Mouse (Mus musculus) hindbrain, embryonic 15.5 days (tissue): ENCODE data around the gene Mink1. TPM values are rescaled to one million over a fixed set of nuclear protein-coding genes. Genes with fewer than 3 reads are reported as not detected.

ENCODE experiments used
- ATAC-seq: fragments of 200-750 bp; cut with Nextera tagmentation; 2 replicates; pipeline ENCODE4 v1.8.0; 2017; ENCODE audit warnings: low read depth, moderate number of reproducible peaks, moderate TSS enrichment; ENCODE audit not compliant: low FRiP score
- H3K27ac ChIP-seq: fragments of 300-500 bp; sonication (generic); replicated peaks from 2 replicates; pipeline ENCODE4 v1.5.1; 2015; ENCODE audit warnings: mild to moderate bottlenecking, inconsistent platforms
- H3K27me3 ChIP-seq: fragments of 300-500 bp; sonication (generic); 2 replicates; pipeline ENCODE4 v1.6.1; 2015; ENCODE audit warnings: control low read depth, inconsistent platforms
- H3K36me3 ChIP-seq: fragments of 300-500 bp; sonication (generic); 2 replicates; pipeline ENCODE4 v1.6.1; 2015; ENCODE audit warnings: control low read depth, inconsistent platforms
- H3K4me1 ChIP-seq: fragments of 300-500 bp; sonication (generic); replicated peaks from 2 replicates; pipeline ENCODE4 v1.6.1; 2015; ENCODE audit warnings: control low read depth, inconsistent platforms
- H3K4me2 ChIP-seq: fragments of 300-500 bp; sonication (generic); 2 replicates; pipeline ENCODE4 v1.6.1; 2015; ENCODE audit warnings: moderate library complexity, mild to moderate bottlenecking, inconsistent platforms
- H3K4me3 ChIP-seq: fragments of 300-500 bp; sonication (generic); 2 replicates; pipeline ENCODE4 v1.5.1; 2015; ENCODE audit warnings: mild to moderate bottlenecking, inconsistent platforms
- H3K9ac ChIP-seq: fragments of 300-500 bp; sonication (generic); 2 replicates; pipeline ENCODE4 v1.6.1; 2015; ENCODE audit warnings: inconsistent platforms
- H3K9me3 ChIP-seq: fragments of 300-500 bp; sonication (generic); 2 replicates; pipeline ENCODE4 v1.6.1; 2016; ENCODE audit warnings: control low read depth, inconsistent platforms
- whole genome bisulfite sequencing: fragments of 180-500 bp; shearing (Covaris S2); methylation state at CpG from one replicate; pipeline ENCODE4 v1.1.7; 2015; 5-methylcytosine and 5-hydroxymethylcytosine counted together
- polyA plus RNA-seq: library from polyadenylated mRNA; unstranded; fragments of >200 nt; fragmentation: Nextera tagmentation; extraction: Ambion mirVana; gene quantifications from 2 replicates; pipeline ENCODE4 v1.2.1, GENCODE M21; 2015

Mink1 gene
- polyA plus RNA-seq, 1 experiment from 2014 or later, result 20.5 TPM

DNA sequence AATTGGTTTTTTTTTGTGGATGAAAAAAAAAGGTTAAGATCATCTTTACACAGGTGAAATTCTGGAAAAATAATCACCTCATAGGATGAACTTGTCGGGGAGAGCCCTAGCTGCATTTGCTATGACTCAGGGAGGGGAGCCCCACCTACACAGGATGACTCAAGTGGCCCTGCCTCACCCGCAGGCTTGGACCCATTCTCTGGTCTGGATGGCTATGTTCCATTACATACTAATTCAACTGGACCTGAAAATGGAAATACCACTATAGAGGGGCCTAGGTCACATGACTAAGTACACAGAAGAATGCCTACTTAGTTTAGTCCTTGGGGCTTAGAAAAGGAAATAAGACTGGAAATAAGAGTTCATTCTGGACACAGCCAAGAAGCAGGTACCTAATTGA is 88.7 kb downstream of the Mink1 start:
- H3K4me1 ChIP-seq, result peaks cover 61% of the 10 kb centered on the region
- no peak overlapping the region for H3K4me2 ChIP-seq
- WGBS, result 85% methylated on average over 2 of the region's 2 CpGs
- H3K27ac ChIP-seq, result no peak overlapping the region
- no peak overlapping the region for H3K9ac ChIP-seq
- no peaks in the 10 kb centered on the region for H3K27me3 ChIP-seq
- ATAC-seq, result no peak
- peaks cover 34% of the 10 kb centered on the region for H3K36me3 ChIP-seq
- no peak overlapping the region for H3K4me3 ChIP-seq
- no peaks in the 10 kb centered on the region for H3K9me3 ChIP-seq

DNA sequence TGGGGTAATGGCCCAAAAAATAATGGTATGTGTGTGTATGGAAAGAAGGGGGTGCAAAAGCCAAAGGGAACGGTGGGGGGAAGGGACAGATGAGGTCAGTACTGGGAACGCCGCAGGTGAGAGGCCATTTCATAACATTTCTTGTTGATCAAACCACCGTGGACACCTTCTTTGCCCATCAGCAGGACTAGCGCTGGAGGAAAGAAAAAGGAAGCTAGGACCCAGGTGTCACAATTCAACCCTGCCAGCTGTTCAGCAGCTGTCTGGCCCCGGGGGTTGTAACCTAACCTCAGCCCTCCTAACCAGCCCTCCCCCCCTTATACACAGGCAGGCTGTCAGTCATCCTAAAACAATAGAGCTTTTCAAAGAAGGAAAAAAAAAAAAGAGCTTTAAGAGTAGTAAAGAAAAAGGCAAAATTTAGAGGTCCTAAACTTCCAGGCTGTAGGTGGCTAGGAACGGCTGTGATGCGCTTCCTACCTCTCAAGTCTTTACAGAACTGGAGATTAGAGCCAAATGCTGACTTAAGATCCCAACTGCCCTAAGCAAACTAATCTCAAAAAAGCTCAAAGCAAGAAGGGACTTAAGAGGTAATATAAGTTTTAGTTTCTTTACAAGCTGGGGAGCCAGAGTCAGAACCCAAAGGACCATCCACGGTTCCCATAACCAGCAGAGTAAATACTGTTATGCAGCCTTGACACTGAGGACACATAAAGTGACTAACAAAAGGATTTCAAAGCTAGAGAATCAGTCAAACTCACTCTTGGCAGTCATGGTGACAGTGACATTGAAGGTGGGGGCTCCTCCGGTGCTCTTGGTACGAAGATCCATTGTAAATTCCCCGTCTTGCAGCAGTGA is 89.6 kb downstream of the Mink1 start:
- H3K4me1 ChIP-seq, result peaks cover 66% of the 10 kb centered on the region
- peak overlapping the region; percentile 98; the same call in 1 of the 2 replicates for H3K9ac ChIP-seq

DNA sequence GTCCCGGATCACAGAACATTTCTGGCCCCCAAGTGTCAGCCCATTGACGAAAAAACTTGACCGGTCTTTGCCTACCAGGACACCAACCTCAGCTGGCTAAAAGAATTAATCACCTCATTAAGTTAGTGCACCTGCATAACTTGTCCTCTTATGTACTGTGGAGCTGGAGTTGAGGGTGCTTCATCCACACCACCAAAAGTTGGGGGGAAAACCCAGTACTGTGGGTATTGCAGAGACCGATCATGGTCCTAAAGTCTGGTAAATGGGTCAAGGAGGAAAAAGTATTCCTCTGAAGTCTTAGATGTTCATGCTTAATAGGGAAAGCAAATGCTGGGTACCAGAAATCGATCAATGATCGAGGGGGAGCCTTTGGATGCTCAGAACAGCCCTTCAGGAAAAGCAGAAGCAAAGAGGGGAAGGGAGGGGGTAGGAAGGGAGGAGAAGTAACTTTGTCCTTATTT is 90.2 kb downstream of the Mink1 start:
- Histone ChIP-seq H3K27ac (peak overlapping the region; percentile 98), H3K4me2 (peak overlapping the region; percentile 77), H3K9me3 (no peaks in the 10 kb centered on the region), H3K27me3 (no peaks in the 10 kb centered on the region), H3K9ac (peak overlapping the region; percentile 98), H3K4me3 (peak overlapping the region; percentile 98), H3K4me1 (peaks cover 62% of the 10 kb centered on the region), H3K36me3 (peaks cover 34% of the 10 kb centered on the region)
- no peak for ATAC-seq
- WGBS, result 66% methylated on average over 6 of the region's 6 CpGs

More for the DNA sequence above, 89.6 kb downstream of the Mink1 start:
- peak overlapping the region; percentile 98 for H3K4me3 ChIP-seq
- no peaks in the 10 kb centered on the region for H3K9me3 ChIP-seq
- peaks cover 34% of the 10 kb centered on the region for H3K36me3 ChIP-seq
- H3K27ac ChIP-seq, result no peak overlapping the region
- no peaks in the 10 kb centered on the region for H3K27me3 ChIP-seq
- WGBS, result 73% methylated on average over 12 of the region's 12 CpGs
- peak overlapping the region; percentile 77 for H3K4me2 ChIP-seq
- no peak for ATAC-seq

DNA sequence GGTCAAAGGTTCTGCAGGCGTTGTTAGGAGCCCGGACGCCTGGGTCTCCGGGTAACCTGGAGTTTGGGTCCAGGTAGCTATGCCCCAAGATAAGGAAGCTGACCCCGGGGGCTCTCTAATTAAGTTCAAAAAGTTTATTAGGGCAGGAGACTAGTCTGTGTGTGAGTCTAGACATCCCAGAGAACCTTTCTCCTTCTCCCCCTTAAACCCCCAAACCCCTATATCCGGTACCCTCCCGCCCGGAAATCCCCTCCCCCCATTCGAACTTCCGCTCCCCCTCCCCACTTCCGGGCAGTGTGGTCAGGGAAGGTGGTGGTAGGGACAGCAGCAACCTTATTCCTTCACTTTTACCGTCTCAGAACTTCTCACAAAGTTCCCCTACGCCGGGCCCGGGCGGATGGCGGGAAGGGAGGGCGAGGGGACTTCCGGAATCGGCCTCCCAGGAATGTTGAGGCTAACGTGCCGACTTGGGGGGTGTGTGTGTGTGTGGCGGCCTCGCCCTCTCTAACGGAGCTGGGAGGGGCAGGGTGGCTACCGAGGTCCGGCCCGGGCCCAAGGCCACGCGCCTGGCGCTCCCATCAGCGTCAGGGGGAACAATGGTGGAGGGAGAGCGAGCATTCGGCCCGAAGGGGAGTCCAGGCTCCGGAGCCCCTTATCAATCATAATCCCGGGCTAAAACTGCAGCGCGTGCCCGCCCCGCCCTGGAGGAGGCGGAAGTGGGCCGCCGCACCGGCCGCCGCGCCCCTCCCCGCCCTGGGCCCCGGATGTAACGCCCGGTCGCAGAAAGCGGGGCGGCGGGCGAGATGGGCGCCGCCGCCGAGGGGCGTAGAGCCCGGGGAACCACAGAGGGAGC is 90.9 kb downstream of the Mink1 start:
- peak; percentile 59 for ATAC-seq
- WGBS, result under 1% methylated on average over 62 of the region's 63 CpGs
- Histone ChIP-seq H3K36me3 (peaks cover 34% of the 10 kb centered on the region), H3K4me1 (peaks cover 56% of the 10 kb centered on the region), H3K4me2 (peak overlapping the region; percentile 77), H3K4me3 (peak overlapping the region; percentile 98), H3K9ac (peak overlapping the region; percentile 98), H3K9me3 (no peaks in the 10 kb centered on the region), H3K27me3 (no peaks in the 10 kb centered on the region), H3K27ac (peak overlapping the region; percentile 98)

DNA sequence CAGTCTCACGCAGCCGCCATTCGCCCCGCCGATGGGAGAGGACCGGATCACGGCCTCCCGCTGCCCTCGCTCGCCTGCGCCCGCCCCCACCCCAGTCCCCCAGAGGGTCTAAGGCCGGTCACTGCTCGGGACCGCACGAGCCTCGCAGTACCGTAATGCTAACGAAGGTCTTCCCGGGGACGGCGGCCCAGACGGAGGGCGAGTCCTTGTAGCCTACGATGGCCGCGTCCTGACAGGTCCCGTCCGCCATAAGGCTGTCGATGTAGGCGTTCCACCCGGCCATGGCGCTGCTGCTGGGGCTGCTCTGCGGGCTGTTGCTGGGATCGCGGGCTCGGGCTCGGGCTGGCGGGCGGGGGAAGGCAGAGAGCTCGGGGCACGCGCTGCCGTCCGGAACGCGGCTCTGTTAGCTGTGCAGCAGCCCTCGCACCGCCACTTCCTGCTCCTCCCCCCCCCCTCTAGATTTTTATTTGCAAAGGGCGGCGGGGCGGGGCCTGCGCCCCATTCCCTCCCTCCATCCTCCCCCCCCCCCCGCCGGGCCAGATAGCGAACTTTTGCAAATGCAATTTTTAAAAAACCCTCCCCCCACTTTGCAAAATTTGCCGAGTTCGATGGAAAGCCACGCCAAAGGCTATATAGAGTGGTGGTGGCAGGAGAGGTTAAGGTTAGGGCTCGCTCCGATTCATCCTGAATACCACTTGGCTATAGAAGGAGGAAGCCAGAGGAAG is 91.7 kb downstream of the Mink1 start, which contains the start of gene Pfn1:
TSS of gene Pfn1 (minus strand) at position 447 of the 725 bp plus-strand sequence.
- H3K4me2 ChIP-seq, result peak within 1 kb of the TSS; percentile 77
- no peaks in the 10 kb centered on the region for H3K9me3 ChIP-seq
- peaks cover 48% of the 10 kb centered on the region for H3K4me1 ChIP-seq
- ATAC-seq, result peak; percentile 42
- H3K4me3 ChIP-seq, result peak within 1 kb of the TSS; percentile 98
- WGBS, result under 1% methylated on average over 53 of the region's 61 CpGs
- peak within 1 kb of the TSS; percentile 98 for H3K27ac ChIP-seq
- H3K36me3 ChIP-seq, result peaks cover 29% of the 10 kb centered on the region
- no peaks in the 10 kb centered on the region for H3K27me3 ChIP-seq
- peak within 1 kb of the TSS; percentile 98 for H3K9ac ChIP-seq

DNA sequence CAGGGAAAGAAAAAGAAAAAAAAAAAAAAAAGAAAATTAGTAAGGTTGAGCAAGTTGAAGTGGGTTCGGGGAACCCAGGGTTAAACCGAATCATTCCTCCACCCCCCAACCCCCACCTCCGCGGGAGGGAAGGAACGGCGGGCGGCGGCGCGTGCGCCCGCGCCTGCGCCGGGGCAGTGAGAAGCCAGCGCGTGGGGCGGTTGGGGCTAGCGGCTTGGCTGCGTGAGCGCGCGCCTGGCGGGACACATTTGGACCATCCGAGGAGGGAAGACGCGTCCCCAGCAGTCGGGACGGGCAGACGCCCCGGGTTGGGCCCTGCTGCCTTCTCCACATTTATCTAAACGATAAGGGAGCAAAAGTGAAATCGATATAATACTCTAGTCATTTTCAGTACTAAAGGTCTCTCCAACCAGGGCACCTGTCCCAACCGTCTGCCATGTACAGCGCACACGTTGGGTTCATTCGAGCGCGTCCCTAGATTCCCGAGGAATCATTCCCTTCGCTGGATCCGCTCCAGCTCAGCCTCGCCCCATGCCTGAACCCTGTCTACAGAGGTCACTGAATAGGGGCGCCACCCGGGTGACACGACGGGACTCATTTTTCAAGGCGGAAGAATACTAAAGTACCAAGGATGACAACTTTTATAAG is 92.4 kb downstream of the Mink1 start:
- H3K36me3 ChIP-seq, result peaks cover 22% of the 10 kb centered on the region
- H3K27me3 ChIP-seq, result no peaks in the 10 kb centered on the region
- H3K27ac ChIP-seq, result peak overlapping the region; percentile 98
- no peaks in the 10 kb centered on the region for H3K9me3 ChIP-seq
- under 1% methylated on average over 48 of the region's 48 CpGs for WGBS
- H3K4me3 ChIP-seq, result peak overlapping the region; percentile 98
- peak overlapping the region; percentile 77 for H3K4me2 ChIP-seq
- peaks cover 48% of the 10 kb centered on the region for H3K4me1 ChIP-seq
- ATAC-seq, result peak; percentile 71
- H3K9ac ChIP-seq, result peak overlapping the region; percentile 98

DNA sequence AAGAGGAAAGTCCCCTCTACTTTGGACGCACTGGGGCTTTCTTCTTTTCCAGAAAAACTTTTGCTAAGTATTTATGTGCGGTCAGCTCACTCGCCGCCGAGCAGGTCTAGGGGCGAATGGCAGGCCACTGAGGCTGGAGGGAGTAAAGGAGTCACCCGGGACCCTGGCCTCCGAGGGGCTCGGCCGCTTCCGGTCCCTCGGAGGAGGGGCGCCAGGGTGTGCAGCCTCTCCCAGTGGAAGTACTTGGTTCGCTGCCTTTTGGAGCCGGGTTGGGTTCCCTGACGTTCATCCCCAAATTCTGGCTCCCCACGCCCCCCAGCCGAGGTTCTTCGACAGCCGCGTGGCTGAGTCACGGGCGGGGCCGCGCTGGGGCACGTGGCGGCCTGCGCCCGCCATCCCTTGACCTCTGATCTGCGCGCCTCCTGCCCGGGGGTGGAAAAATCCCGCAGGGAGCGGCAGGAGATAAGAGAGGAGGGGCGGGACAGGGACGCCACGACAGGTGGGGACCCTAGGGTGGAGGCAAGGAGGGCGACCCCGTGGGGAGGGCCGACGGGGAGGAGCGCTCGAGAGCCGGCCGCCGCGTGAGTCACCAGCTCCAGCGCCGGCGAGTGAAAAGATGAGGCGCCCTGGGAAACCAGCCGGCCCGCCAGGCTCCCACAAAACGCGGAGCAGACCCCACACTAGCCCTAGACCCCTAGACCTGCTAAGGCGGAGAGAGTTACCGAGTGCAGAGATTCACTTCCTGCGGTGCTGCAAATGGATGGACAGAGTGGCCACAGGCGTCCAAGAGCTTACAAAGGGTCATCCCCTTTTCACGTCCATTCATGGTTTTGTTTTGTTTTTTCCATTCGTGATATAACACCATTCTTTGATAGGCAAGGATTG is 93.1 kb downstream of the Mink1 start:
- Histone ChIP-seq H3K4me1 (peaks cover 46% of the 10 kb centered on the region), H3K27me3 (no peaks in the 10 kb centered on the region), H3K4me2 (peak overlapping the region; percentile 77), H3K9ac (peak overlapping the region; percentile 98), H3K27ac (peak overlapping the region; percentile 98), H3K36me3 (peaks cover 14% of the 10 kb centered on the region), H3K4me3 (peak overlapping the region; percentile 98), H3K9me3 (no peaks in the 10 kb centered on the region)
- no peak for ATAC-seq
- under 1% methylated on average over 59 of the region's 61 CpGs for WGBS

DNA sequence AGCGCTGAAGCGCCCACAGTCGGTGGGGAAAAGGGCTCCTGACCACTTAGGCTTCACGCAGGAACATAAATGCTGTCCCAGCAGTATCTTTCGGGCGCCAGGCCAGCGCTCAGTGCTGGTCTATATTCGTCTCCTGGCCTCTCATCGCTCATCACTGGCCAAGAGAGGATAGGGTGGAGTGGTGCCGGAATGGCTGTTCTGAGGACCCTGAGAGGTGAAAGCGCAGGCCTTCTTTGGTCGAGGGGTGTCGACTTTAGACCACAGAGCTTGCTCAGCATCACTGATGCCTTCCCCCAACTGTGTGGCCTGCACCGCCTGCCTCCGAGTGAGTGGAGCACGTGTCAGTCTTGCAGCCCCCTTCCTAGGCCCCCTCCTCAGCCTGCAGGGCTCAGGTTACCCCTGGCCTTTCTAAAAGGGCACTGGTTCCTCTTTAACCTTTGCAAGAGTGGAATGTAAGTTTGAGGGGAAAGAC is 93.8 kb downstream of the Mink1 start:
- H3K27me3 ChIP-seq, result no peaks in the 10 kb centered on the region
- H3K4me3 ChIP-seq, result peak overlapping the region; percentile 98
- no peaks in the 10 kb centered on the region for H3K9me3 ChIP-seq
- WGBS, result 6% methylated on average over 16 of the region's 16 CpGs
- 0 out of 2 replicates have a peak overlapping the region, but pooled peaks have one; percentile 98 for H3K27ac ChIP-seq
- no peak for ATAC-seq
- peak overlapping the region; percentile 98; the same call in 1 of the 2 replicates for H3K9ac ChIP-seq
- peak overlapping the region; percentile 77 for H3K4me2 ChIP-seq
- peaks cover 41% of the 10 kb centered on the region for H3K4me1 ChIP-seq
- H3K36me3 ChIP-seq, result peaks cover 8% of the 10 kb centered on the region

DNA sequence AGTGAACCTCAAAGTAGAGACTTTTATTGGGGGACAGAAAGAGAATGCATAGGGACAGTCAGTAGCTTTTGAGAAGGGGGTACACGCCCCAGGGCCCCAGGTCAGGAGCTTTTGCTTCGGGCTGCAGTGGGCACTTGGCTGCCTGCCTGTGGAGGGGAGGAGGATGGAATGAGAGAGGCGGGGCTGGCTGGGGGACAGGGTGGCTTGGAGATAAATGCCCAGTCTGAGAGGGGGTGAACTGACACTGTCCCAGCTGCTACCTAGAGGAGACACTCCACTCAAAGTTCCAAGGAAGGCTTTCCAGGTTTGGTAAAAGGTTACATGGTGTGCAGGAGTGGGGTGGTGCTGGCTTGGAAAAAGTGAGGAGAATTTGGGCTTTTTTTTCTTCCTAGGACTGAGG is 94.3 kb downstream of the Mink1 start, which contains the start of gene Eno3:
TSS of gene Eno3 (plus strand) at position 239 of the 400 bp plus-strand sequence.
- Histone ChIP-seq H3K36me3 (peaks cover 4% of the 10 kb centered on the region; the same call in 1 of the 2 replicates), H3K4me1 (peaks cover 36% of the 10 kb centered on the region), H3K9ac (peak within 1 kb of the TSS; percentile 98), H3K27me3 (no peaks in the 10 kb centered on the region), H3K27ac (peak within 1 kb of the TSS; percentile 98), H3K4me2 (peak within 1 kb of the TSS; percentile 77), H3K9me3 (no peaks in the 10 kb centered on the region), H3K4me3 (peak within 1 kb of the TSS; percentile 98)
- WGBS, result 4% methylated on average over 3 of the region's 3 CpGs
- ATAC-seq, result no peak

DNA sequence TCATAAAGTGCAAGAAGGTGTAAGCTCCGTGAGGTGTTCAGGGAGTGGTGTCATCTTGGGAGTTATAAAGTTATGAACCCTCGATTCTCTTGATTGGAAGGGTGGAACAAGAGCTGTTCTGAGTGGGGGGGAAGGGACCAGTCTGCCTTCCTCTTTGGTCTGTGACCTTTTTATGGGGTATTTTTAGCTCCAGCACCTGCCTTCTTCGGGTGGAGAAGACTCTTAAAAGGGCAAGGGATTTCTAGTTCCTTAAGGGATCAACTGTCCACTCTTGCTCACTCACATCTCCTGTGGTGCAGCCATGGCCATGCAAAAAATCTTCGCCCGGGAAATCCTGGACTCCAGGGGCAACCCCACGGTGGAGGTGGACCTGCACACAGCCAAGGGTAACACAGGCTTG is 94.9 kb downstream of the Mink1 start:
- Histone ChIP-seq H3K27me3 (no peaks in the 10 kb centered on the region), H3K36me3 (peaks cover 3% of the 10 kb centered on the region), H3K4me2 (no peak overlapping the region), H3K9me3 (no peaks in the 10 kb centered on the region), H3K9ac (no peak overlapping the region), H3K27ac (no peak overlapping the region), H3K4me1 (peaks cover 30% of the 10 kb centered on the region), H3K4me3 (no peak overlapping the region)
- no peak for ATAC-seq
- WGBS, result 59% methylated on average over 6 of the region's 6 CpGs
